Comparison of ENCODE assay signal across 8 mouse cellular contexts in the genomic region with DNA sequence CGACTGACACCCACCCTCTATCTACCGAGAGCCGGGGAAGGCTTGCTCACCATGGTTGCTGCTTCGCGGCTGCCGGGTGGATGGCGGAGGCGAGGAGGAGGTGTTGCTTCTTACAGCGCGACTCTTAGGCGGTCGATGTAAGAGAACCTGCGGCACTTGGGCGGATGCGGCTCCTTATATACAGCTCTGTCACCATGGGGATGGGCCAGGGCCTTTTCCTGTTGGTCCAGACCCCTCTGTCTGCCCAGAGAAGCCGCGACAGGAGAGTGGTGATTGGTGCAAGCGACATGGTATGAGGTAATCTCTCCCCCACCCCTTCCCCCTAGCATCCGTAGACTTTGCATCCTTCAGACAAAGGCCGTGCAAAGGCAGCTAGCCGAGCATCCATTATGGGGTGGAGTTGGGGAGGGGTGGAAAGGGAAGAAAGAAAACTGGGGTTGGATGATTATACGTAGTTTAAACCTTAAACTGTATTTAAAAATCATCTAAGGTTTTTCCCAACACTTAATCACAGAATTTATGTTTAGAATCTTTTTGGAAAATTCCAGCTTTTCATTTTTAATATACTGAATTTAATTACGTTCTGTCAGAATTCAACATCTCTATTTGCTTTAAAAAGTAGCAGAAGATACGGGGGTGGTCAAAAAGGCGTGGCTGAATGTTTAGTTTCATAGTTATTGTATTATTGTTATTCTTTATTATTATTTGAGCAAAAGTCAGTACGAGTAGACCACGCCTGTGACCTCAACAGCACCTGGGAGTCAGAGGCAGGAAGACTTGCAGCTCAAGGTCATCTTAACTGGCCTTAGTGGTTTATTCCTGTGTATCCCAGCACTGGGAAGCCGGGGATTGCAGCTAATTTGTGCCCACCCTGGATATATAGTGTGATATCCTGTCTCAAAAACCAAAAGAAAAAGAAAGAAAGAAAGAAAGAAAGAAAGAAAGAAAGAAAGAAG. TPM values are rescaled to one million over a fixed set of nuclear protein-coding genes. Genes with fewer than 3 reads are reported as not detected.
DNase-seq lines count a peak whose midpoint lies in the region; ATAC-seq lines count a peak whose summit lies in the region.

A gene (minus strand): TSS at position 151 of the 956 bp plus-strand sequence.
A gene (minus strand): TSS at position 303 of the 956 bp plus-strand sequence.

- peaks cover 13% of the 10 kb centered on the region for H3K4me1 ChIP-seq in hindbrain, embryonic 14.5 days (replicated peaks; ENCODE audit: control insufficient read depth, insufficient read depth, low read length)

- 2% methylated on average over 28 of the region's 28 CpGs for WGBS in hindbrain, embryonic 14.5 days

- no peaks in the 10 kb centered on the region for H3K27me3 ChIP-seq in hindbrain, embryonic 14.5 days (ENCODE audit: control insufficient read depth, insufficient read depth, low read length)

- H3K36me3 ChIP-seq in hindbrain, embryonic 14.5 days (replicated peaks; ENCODE audit: control insufficient read depth, insufficient read depth), result peaks cover 30% of the 10 kb centered on the region

- peak within 1 kb of the TSS; percentile 84 for H3K4me2 ChIP-seq in hindbrain, embryonic 14.5 days (replicated peaks)

- H3K27ac ChIP-seq in hindbrain, embryonic 14.5 days, result peak within 1 kb of the TSS; percentile 100

- DNase-seq in T-cell, adult 2 months (ENCODE audit: low spot score), result peak; percentile 98
- DNase-seq in cerebellum, postnatal 36 days, result peak; percentile 97 to 99
- DNase-seq in frontal cortex, postnatal 36 days (ENCODE audit: low spot score in 2 of 2), result peak; percentile 98
- DNase-seq in hindbrain, embryonic 14.5 days (ENCODE audit: low spot score), result peak; percentile 99
- DNase-seq in layer of hippocampus, postnatal 36 days, result peak; percentile 96
- DNase-seq in lung, postnatal 25 days (ENCODE audit: low spot score), result peak; percentile 96
- peak; percentile 90 for DNase-seq in retina, adult 2 months (ENCODE audit: low read depth, low spot score)
- peak; percentile 92 for DNase-seq in thymus, postnatal 4 days

- H3K9me3 ChIP-seq in hindbrain, embryonic 14.5 days (ENCODE audit: control insufficient read depth, low read length), result no peaks in the 10 kb centered on the region

- H3K9ac ChIP-seq in hindbrain, embryonic 14.5 days, result peak within 1 kb of the TSS; percentile 100

- peak within 1 kb of the TSS; percentile 91 for H3K4me3 ChIP-seq in hindbrain, embryonic 14.5 days (replicated peaks; ENCODE audit: low read length)

- ATAC-seq in hindbrain, embryonic 14.5 days (ENCODE audit: low FRiP score), result peak; percentile 97

RNA-seq across cellular contexts. Expression of the first gene that starts in this region (rescaled TPM):
- polyA plus RNA-seq in hindbrain, embryonic 14.5 days (2014; fragmentation: Nextera tagmentation; extraction: Ambion mirVana), result not detected in 2 replicates
- total RNA-seq in layer of hippocampus, postnatal 36 days (2021), result not detected

RNA-seq across cellular contexts. Expression of the second gene that starts in this region (rescaled TPM):
- polyA plus RNA-seq in hindbrain, embryonic 14.5 days (2014; fragmentation: Nextera tagmentation; extraction: Ambion mirVana), result 14,408 and 15,410 TPM in 2 replicates
- 100 to 1,000 TPM; 868 to 949 TPM for total RNA-seq in layer of hippocampus, postnatal 36 days (2021)

Comparison
In these comparisons a context has a peak if more than half of its experiments do, and no peak if none do; other contexts are left out.
1. Peak in every context shown above with its lines: DNase-seq, ATAC-seq, H3K4me3 ChIP-seq and H3K27ac ChIP-seq.